In genomic region chr5:130335462-130335861, GRCm38 (mm10) we compare ENCODE assay signal across 19 mouse cellular contexts. TPM values are rescaled to one million over a fixed set of nuclear protein-coding genes. Genes with fewer than 3 reads are reported as not detected.
"Had no signal": no experiment of that assay in that cellular context is flagged by ENCODE, and none has a peak within 500 bp of the region (broad histone marks: within the 10 kb centered on the region; RNA-seq: fewer than 3 reads in every experiment).

No protein-coding gene starts in this region.

- H3K4me3 ChIP-seq: left cerebral cortex, adult 2 months; limb, embryonic 15.5 days; liver, embryonic 12.5 days; lung, embryonic 15.5 days; midbrain, embryonic 13.5 days; myocyte; neural tube, embryonic 15.5 days had no signal

- H3K9me3 ChIP-seq: limb, embryonic 15.5 days; liver, embryonic 12.5 days; lung, embryonic 15.5 days; neural tube, embryonic 15.5 days had no signal

- H3K9ac ChIP-seq: limb, embryonic 15.5 days; liver, embryonic 12.5 days; lung, embryonic 15.5 days; midbrain, embryonic 13.5 days; neural tube, embryonic 15.5 days had no signal

- H3K4me2 ChIP-seq: limb, embryonic 15.5 days; liver, embryonic 12.5 days; lung, embryonic 15.5 days; midbrain, embryonic 13.5 days; neural tube, embryonic 15.5 days had no signal

- ATAC-seq: intestine, embryonic 16.5 days; liver, embryonic 12.5 days; midbrain, embryonic 13.5 days had no signal

- DNase-seq: kidney, postnatal 4 days; right cerebral cortex, adult 18-20 months; right cerebral cortex, postnatal 25 days; thymus, postnatal 14 days had no signal

- H3K27ac ChIP-seq: kidney, postnatal 0 days; left cerebral cortex, adult 2 months; limb, embryonic 15.5 days; liver, embryonic 12.5 days; lung, embryonic 15.5 days; midbrain, embryonic 13.5 days; neural tube, embryonic 15.5 days had no signal

- H3K27me3 ChIP-seq: limb, embryonic 15.5 days; liver, embryonic 12.5 days; lung, embryonic 15.5 days; midbrain, embryonic 13.5 days; neural tube, embryonic 15.5 days had no signal

- H3K4me1 ChIP-seq: limb, embryonic 15.5 days; liver, embryonic 12.5 days; lung, embryonic 15.5 days had no signal

RNA-seq across cellular contexts. Expression of gene Caln1, which starts 33.8 kb away (rescaled TPM):
- total RNA-seq: megakaryocyte-erythroid progenitor cell, adult 5-6 weeks had no signal
- polyA plus RNA-seq: liver, embryonic 12.5 days; liver, embryonic 16.5 days; myocyte; small intestine, adult 2 months had no signal

RNA-seq across cellular contexts. Expression of gene A330070K13Rik, which starts 49.0 kb away (rescaled TPM):
- total RNA-seq: megakaryocyte-erythroid progenitor cell, adult 5-6 weeks had no signal
- polyA plus RNA-seq: intestine, embryonic 16.5 days; kidney, postnatal 0 days; limb, embryonic 11.5 days; limb, embryonic 15.5 days; liver, embryonic 12.5 days; liver, embryonic 16.5 days; lung, embryonic 15.5 days; midbrain, embryonic 13.5 days; myocyte; neural tube, embryonic 11.5 days; small intestine, adult 2 months; stomach, embryonic 16.5 days had no signal
